Mouse (Mus musculus): ENCODE data around the gene Dok3.

DNA sequence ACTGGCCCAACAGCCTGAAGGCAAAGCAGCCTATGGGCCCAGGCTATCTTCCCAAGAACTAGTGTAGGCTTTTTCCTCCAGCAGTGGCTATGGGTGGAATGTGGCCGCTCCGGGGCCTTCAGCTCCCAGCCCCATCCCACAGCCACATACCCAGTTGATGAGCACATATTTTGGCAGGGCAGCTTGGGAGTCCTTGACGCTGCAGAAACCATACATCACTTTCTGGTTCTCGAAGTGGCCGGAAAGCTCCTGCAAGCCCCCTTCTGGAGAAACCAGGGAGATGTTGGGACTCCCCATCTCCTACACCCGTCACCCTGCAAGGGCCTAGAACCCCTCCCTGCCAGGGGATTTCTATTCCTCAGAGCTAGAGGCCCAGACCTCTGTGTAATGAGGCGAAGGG lies 46.6 kb downstream of the Dok3 start:
- TF ChIP-seq CTCF (IDR thresholded peaks at IDR 0.05; ENCODE audit: extremely low read depth, insufficient read length, insufficient replicate concordance, low read depth, low read length) (no peak), POLR2A (IDR thresholded peaks at IDR 0.05; ENCODE audit: low read depth, low read length) (no peak)
